Mouse (Mus musculus): ENCODE results near the gene Sdhaf3. TPM values are rescaled to one million over a fixed set of nuclear protein-coding genes. Genes with fewer than 3 reads are reported as not detected.

Gene Sdhaf3
- 5.0 and 5.7 TPM in 2 replicates for polyA plus RNA-seq (2012; rRNA removed)

DNA sequence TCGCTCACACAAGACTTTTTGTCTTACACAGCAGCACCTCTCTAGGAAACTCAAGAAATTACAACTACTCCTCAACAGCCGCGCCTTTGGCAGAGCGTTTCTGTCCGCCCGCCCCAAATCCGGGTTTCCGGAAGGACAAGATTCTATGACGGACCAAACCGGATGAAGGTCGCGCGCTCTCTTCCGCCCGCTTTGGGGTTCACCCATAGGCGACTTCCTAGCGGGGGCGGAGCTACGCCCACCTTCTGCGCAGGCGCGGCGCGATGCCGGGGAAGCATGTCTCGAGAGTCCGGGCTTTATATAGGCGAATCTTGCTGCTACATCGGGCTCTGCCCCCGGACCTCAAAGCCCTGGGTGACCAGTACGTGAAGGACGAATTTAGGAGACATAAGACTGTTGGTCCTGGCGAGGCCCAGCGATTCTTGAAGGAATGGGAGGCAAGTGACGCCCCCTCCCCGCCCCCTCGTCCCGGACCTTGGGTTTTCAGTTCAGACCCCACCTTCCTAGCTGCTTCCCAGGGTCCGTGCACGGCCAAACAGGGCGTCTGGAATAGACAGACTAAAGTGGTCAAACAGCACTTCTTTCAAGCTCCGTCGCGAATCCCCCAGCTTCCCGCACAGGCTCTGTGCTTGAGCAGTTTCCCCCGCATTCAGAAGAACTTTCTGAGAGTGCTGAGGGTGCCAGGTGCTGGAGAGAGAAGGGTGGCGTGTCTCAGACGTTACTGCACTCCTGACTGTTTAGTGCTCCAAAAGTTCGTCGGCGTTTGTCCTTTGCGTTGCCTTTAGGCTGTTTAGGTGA, at the start of gene Sdhaf3:
TSS of gene Sdhaf3 (plus strand) at position 241 of the 798 bp plus-strand sequence.
- Histone ChIP-seq H3K4me3 (replicated peaks; ENCODE audit: insufficient read depth, low read depth, low read length) (peak within 1 kb of the TSS; percentile 96), H3K27ac (ENCODE audit: insufficient read depth, low read length) (no peak within 1 kb of the TSS), H3K27me3 (ENCODE audit: control insufficient read depth, insufficient read depth, low read length) (no peaks in the 10 kb centered on the region), H3K4me1 (ENCODE audit: control insufficient read depth, insufficient read depth, low read length) (no peaks in the 10 kb centered on the region)
- TF ChIP-seq CTCF (IDR thresholded peaks at IDR 0.05; ENCODE audit: borderline replicate concordance, insufficient read depth, low read depth, low read length) (no peak), POLR2A (IDR thresholded peaks at IDR 0.05; ENCODE audit: borderline replicate concordance, insufficient read depth, low read length) (peak; percentile 85; the same call in 1 of the 2 replicates)
- peak; percentile 95 for DNase-seq
- WGBS, result under 1% methylated on average over 52 of the region's 52 CpGs

DNA sequence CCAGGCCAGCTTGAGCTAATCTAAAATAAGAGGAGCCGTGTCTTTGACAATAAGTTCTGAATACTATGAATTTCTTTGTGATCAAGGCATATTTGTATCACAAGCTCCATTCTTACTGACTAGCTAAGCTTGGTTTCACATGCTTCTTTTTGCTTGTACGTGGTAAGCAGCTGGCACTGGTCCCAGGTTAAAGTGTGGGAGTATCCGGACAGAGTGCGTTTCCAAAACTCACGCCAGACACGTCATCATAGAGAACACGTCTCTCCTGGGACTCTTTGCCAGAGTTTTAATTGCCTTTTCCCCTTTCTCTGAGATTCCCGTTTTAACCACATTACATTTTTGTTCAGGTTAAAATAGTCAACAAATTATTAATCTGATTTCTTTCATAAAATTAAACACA, 46.2 kb upstream of the Sdhaf3 start:
- 17% methylated on average over 8 of the region's 8 CpGs for WGBS
- DNase-seq, result no peak
- no peak overlapping the region for H3K27ac ChIP-seq (ENCODE audit: insufficient read depth, low read length)
- H3K4me1 ChIP-seq (ENCODE audit: control insufficient read depth, insufficient read depth, low read length), result no peaks in the 10 kb centered on the region
- H3K4me3 ChIP-seq (replicated peaks; ENCODE audit: insufficient read depth, low read depth, low read length), result no peak overlapping the region
- TF ChIP-seq POLR2A (IDR thresholded peaks at IDR 0.05; ENCODE audit: borderline replicate concordance, insufficient read depth, low read length), result no peak
- no peak for TF ChIP-seq CTCF (IDR thresholded peaks at IDR 0.05; ENCODE audit: borderline replicate concordance, insufficient read depth, low read depth, low read length)
- no peaks in the 10 kb centered on the region for H3K27me3 ChIP-seq (ENCODE audit: control insufficient read depth, insufficient read depth, low read length)

DNA sequence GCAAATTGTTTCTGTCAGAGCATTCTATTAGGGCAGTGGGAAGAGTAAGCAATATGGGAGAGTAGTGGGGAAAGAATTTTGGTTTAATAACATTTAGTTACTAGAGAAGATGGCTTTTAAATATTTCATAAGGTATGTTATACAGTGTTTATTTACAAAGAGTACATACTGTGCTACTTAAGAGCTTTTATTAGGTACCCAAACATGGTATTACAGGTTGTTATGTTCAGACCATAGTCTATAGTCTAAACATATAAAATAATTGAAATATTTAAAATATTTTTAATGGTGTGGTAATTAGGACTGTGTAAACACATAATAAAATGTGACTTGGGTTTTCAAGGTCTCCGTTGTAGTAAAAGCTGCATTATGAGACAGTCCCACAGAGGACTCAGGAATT, 41.5 kb upstream of the Sdhaf3 start:
- DNase-seq, result no peak
- H3K4me1 ChIP-seq (ENCODE audit: control insufficient read depth, insufficient read depth, low read length), result no peaks in the 10 kb centered on the region
- no peaks in the 10 kb centered on the region for H3K27me3 ChIP-seq (ENCODE audit: control insufficient read depth, insufficient read depth, low read length)
- no peak for TF ChIP-seq POLR2A (IDR thresholded peaks at IDR 0.05; ENCODE audit: borderline replicate concordance, insufficient read depth, low read length)
- TF ChIP-seq CTCF (IDR thresholded peaks at IDR 0.05; ENCODE audit: borderline replicate concordance, insufficient read depth, low read depth, low read length), result no peak
- no peak overlapping the region for H3K4me3 ChIP-seq (replicated peaks; ENCODE audit: insufficient read depth, low read depth, low read length)
- WGBS, result 88% methylated on average over 1 of the region's 1 CpGs
- H3K27ac ChIP-seq (ENCODE audit: insufficient read depth, low read length), result no peak overlapping the region

DNA sequence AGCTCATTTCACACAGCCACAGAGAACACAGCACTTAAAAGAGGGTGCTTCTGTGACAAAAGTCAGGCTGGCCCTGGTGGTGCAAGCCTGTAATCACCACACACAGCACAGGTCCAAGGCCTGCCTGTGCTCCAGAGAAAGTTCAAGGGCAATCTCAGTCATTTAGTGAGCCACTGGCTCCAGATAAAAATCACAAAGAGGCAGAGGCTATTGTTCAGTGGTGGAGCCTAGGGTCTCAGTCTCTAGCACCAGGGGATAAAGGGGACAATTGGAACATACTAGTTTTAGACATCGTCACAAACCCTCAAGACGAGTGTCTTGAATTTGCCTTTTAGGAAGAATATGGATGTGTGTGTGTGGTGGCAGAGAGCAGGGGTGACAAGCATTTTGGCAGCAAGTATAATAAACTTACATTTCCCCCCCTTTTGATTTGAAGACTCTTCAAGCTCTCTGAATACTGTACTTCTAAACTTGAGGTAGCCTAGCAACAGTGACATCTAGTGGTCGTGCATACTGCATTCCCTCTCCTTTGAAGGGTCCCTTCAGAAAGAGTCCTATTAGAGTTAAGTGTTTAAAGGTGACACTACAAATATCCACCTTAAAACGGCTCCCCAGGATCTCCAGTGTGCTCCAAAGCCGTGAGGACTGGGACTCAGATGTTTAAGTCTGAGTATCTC, 40.8 kb upstream of the Sdhaf3 start:
- no peaks in the 10 kb centered on the region for H3K27me3 ChIP-seq (ENCODE audit: control insufficient read depth, insufficient read depth, low read length)
- peak; percentile 18 to 20 for DNase-seq
- 32% methylated on average over 5 of the region's 5 CpGs for whole genome bisulfite sequencing
- TF ChIP-seq POLR2A (IDR thresholded peaks at IDR 0.05; ENCODE audit: borderline replicate concordance, insufficient read depth, low read length) (no peak), CTCF (IDR thresholded peaks at IDR 0.05; ENCODE audit: borderline replicate concordance, insufficient read depth, low read depth, low read length) (peak; percentile 36; the same call in 1 of the 2 replicates)
- no peaks in the 10 kb centered on the region for H3K4me1 ChIP-seq (ENCODE audit: control insufficient read depth, insufficient read depth, low read length)
- no peak overlapping the region for H3K4me3 ChIP-seq (replicated peaks; ENCODE audit: insufficient read depth, low read depth, low read length)
- H3K27ac ChIP-seq (ENCODE audit: insufficient read depth, low read length), result no peak overlapping the region

DNA sequence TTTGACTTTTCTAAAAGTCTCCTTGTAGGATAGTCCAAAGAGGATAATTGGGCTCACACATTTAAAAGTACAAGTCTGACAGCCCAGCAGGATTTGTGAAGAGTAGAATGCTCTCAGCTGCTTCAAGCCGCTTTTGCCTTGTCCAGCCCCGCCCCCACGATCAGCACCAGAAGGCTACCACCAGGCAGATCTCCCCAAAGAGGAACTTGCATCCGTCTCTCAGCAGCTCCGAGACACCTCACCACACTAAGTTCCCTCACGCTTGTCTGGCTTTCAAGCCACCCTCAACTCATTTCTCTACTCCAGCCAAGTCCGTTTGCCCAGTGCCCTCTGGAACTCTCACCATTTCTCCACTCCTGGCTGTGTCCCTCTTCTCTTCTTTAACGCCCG, 40.3 kb upstream of the Sdhaf3 start:
- TF ChIP-seq POLR2A (IDR thresholded peaks at IDR 0.05; ENCODE audit: borderline replicate concordance, insufficient read depth, low read length), result no peak
- H3K27ac ChIP-seq (ENCODE audit: insufficient read depth, low read length), result no peak overlapping the region
- 43% methylated on average over 9 of the region's 9 CpGs for WGBS
- H3K4me1 ChIP-seq (ENCODE audit: control insufficient read depth, insufficient read depth, low read length), result no peaks in the 10 kb centered on the region
- H3K4me3 ChIP-seq (replicated peaks; ENCODE audit: insufficient read depth, low read depth, low read length), result no peak overlapping the region
- no peaks in the 10 kb centered on the region for H3K27me3 ChIP-seq (ENCODE audit: control insufficient read depth, insufficient read depth, low read length)
- DNase-seq, result no peak

DNA sequence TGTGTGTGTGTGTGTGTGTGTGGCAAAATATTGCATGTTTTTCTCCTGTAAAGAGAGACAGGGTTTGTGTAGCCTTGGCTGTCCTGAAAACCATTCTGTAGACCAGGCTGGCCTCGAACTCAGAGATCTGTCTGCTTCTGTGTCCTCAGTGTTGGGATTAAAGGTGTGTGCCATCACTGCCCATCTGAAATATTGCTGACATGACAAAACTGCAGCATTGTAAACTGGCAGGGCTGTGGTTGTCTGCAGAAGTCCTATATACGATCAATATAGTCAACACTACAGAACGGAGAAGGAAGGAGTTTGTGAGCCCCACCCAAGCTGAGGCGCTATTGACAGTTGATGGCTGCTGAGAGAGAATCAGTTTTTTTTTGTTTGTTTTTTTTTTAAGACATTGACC, 38.5 kb upstream of the Sdhaf3 start:
- Histone ChIP-seq H3K27ac (ENCODE audit: insufficient read depth, low read length) (no peak overlapping the region), H3K4me1 (ENCODE audit: control insufficient read depth, insufficient read depth, low read length) (no peaks in the 10 kb centered on the region), H3K4me3 (replicated peaks; ENCODE audit: insufficient read depth, low read depth, low read length) (no peak overlapping the region), H3K27me3 (ENCODE audit: control insufficient read depth, insufficient read depth, low read length) (no peaks in the 10 kb centered on the region)
- no peak for DNase-seq
- WGBS, result 93% methylated on average over 4 of the region's 4 CpGs
- no peak for TF ChIP-seq CTCF (IDR thresholded peaks at IDR 0.05; ENCODE audit: borderline replicate concordance, insufficient read depth, low read depth, low read length)
- TF ChIP-seq POLR2A (IDR thresholded peaks at IDR 0.05; ENCODE audit: borderline replicate concordance, insufficient read depth, low read length), result no peak

DNA sequence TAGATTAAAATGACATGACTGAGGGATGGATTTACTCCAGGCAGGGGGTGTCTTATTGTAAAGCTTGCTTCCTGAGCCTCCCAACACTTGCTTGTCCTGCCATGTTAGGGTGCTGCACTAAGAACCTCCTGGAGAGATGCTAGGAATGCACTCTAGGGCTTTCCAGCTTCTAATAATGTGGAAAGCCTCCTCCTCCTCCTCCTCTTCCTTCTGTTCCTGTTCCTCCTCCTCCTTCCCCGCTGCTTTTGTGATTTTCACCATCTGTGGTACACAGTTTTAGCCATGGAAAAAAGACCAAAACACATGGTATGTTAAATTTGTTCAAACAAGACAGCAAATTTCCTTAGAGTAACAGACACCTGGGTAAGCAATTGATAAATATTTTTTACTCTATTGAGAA, 30.5 kb upstream of the Sdhaf3 start:
- WGBS, result 30% methylated on average over 1 of the region's 1 CpGs
- DNase-seq, result no peak
- no peak for TF ChIP-seq POLR2A (IDR thresholded peaks at IDR 0.05; ENCODE audit: borderline replicate concordance, insufficient read depth, low read length)
- TF ChIP-seq CTCF (IDR thresholded peaks at IDR 0.05; ENCODE audit: borderline replicate concordance, insufficient read depth, low read depth, low read length), result no peak
- Histone ChIP-seq H3K4me1 (ENCODE audit: control insufficient read depth, insufficient read depth, low read length) (no peaks in the 10 kb centered on the region), H3K4me3 (replicated peaks; ENCODE audit: insufficient read depth, low read depth, low read length) (no peak overlapping the region), H3K27ac (ENCODE audit: insufficient read depth, low read length) (no peak overlapping the region), H3K27me3 (ENCODE audit: control insufficient read depth, insufficient read depth, low read length) (no peaks in the 10 kb centered on the region)

DNA sequence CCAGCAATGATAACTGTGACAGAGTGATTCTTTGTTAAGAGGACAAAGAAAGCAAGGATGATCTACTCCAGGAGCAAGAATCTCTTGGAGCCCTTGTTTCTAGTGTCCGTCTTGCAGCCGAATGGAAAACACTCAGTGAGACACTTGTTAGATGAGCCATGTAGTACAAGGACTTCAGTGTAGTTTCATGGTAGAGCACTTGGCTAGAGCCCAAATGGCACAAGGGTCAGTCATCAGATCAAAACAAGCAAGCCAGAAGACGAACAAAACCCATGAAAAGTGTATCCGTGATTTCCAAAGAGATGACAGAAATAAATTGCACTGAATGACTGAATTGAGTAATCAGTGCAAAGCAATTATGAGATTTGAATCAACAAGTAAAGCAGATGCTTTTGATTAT, 25.0 kb upstream of the Sdhaf3 start:
- TF ChIP-seq POLR2A (IDR thresholded peaks at IDR 0.05; ENCODE audit: borderline replicate concordance, insufficient read depth, low read length) (no peak), CTCF (IDR thresholded peaks at IDR 0.05; ENCODE audit: borderline replicate concordance, insufficient read depth, low read depth, low read length) (no peak)
- Histone ChIP-seq H3K4me3 (replicated peaks; ENCODE audit: insufficient read depth, low read depth, low read length) (no peak overlapping the region), H3K4me1 (ENCODE audit: control insufficient read depth, insufficient read depth, low read length) (no peaks in the 10 kb centered on the region), H3K27me3 (ENCODE audit: control insufficient read depth, insufficient read depth, low read length) (no peaks in the 10 kb centered on the region), H3K27ac (ENCODE audit: insufficient read depth, low read length) (no peak overlapping the region)
- DNase-seq, result no peak
- WGBS, result 63% methylated on average over 4 of the region's 4 CpGs

Measured in cerebellum, adult 2 months (tissue).